Mouse (Mus musculus): ENCODE measurements around the gene Naxe. TPM values are rescaled to one million over a fixed set of nuclear protein-coding genes. Genes with fewer than 3 reads are reported as not detected.
A peak's percentile ranks its signal among the peaks of the same experiment; 100 is the strongest.

Gene Naxe
- polyA plus RNA-seq, 1 experiment = 118 TPM

GRCm38 (mm10) chr3:88049532-88049931, 8.8 kb downstream of the Naxe start:
- Histone ChIP-seq H3K4me1 (ENCODE audit: control insufficient read depth, insufficient read depth, low read length) (no peaks in the 10 kb centered on the region), H3K27ac (ENCODE audit: insufficient read depth, low read length) (no peak overlapping the region), H3K27me3 (ENCODE audit: control insufficient read depth, insufficient read depth, low read length) (no peaks in the 10 kb centered on the region), H3K4me3 (replicated peaks; ENCODE audit: insufficient read depth, low read depth, low read length) (no peak overlapping the region)
- 88% methylated on average over 3 of the region's 3 CpGs for WGBS
- TF ChIP-seq POLR2A (IDR thresholded peaks at IDR 0.05; ENCODE audit: borderline replicate concordance, insufficient read depth, low read length) (no peak), CTCF (IDR thresholded peaks at IDR 0.05; ENCODE audit: borderline replicate concordance, insufficient read depth, low read depth, low read length) (no peak)
- DNase-seq = no peak

GRCm38 (mm10) chr3:88042661-88043421, 15.5 kb downstream of the Naxe start, which contains the start of gene Gpatch4:
Gene Gpatch4 (plus strand): TSS chr3:88043108.
- 0 out of 2 replicates have a peak within 1 kb of the TSS, but pooled peaks have one; percentile 14 for H3K27ac ChIP-seq (ENCODE audit: insufficient read depth, low read length)
- no peak for TF ChIP-seq CTCF (IDR thresholded peaks at IDR 0.05; ENCODE audit: borderline replicate concordance, insufficient read depth, low read depth, low read length)
- TF ChIP-seq POLR2A (IDR thresholded peaks at IDR 0.05; ENCODE audit: borderline replicate concordance, insufficient read depth, low read length) = peak; percentile 53; the same call in 1 of the 2 replicates

GRCm38 (mm10) chr3:88035561-88036293, 22.6 kb downstream of the Naxe start:
- no peak for TF ChIP-seq CTCF (IDR thresholded peaks at IDR 0.05; ENCODE audit: borderline replicate concordance, insufficient read depth, low read depth, low read length)
- no peak for TF ChIP-seq POLR2A (IDR thresholded peaks at IDR 0.05; ENCODE audit: borderline replicate concordance, insufficient read depth, low read length)
- DNase-seq = no peak
- WGBS = 62% methylated on average over 1 of the region's 1 CpGs
- H3K4me3 ChIP-seq (replicated peaks; ENCODE audit: insufficient read depth, low read depth, low read length) = no peak overlapping the region
- H3K4me1 ChIP-seq (ENCODE audit: control insufficient read depth, insufficient read depth, low read length) = no peaks in the 10 kb centered on the region
- H3K27me3 ChIP-seq (ENCODE audit: control insufficient read depth, insufficient read depth, low read length) = no peaks in the 10 kb centered on the region; the same call in 1 of the 2 replicates
- H3K27ac ChIP-seq (ENCODE audit: insufficient read depth, low read length) = no peak overlapping the region

More at GRCm38 (mm10) chr3:88042661-88043421, 15.5 kb downstream of the Naxe start, which contains the start of gene Gpatch4:
- WGBS = 11% methylated on average over 36 of the region's 36 CpGs
- peak; percentile 83 to 91 for DNase-seq
- no peaks in the 10 kb centered on the region; the same call in 1 of the 2 replicates for H3K27me3 ChIP-seq (ENCODE audit: control insufficient read depth, insufficient read depth, low read length)
- H3K4me3 ChIP-seq (replicated peaks; ENCODE audit: insufficient read depth, low read depth, low read length) = peak within 1 kb of the TSS; percentile 64
- H3K4me1 ChIP-seq (ENCODE audit: control insufficient read depth, insufficient read depth, low read length) = no peaks in the 10 kb centered on the region

GRCm38 (mm10) chr3:88033506-88033905, 24.8 kb downstream of the Naxe start:
- Histone ChIP-seq H3K27me3 (ENCODE audit: control insufficient read depth, insufficient read depth, low read length) (no peaks in the 10 kb centered on the region; the same call in 1 of the 2 replicates), H3K27ac (ENCODE audit: insufficient read depth, low read length) (no peak overlapping the region), H3K4me3 (replicated peaks; ENCODE audit: insufficient read depth, low read depth, low read length) (no peak overlapping the region), H3K4me1 (ENCODE audit: control insufficient read depth, insufficient read depth, low read length) (no peaks in the 10 kb centered on the region)
- no peak for DNase-seq
- 66% methylated on average over 5 of the region's 5 CpGs for WGBS
- TF ChIP-seq POLR2A (IDR thresholded peaks at IDR 0.05; ENCODE audit: borderline replicate concordance, insufficient read depth, low read length) (no peak), CTCF (IDR thresholded peaks at IDR 0.05; ENCODE audit: borderline replicate concordance, insufficient read depth, low read depth, low read length) (no peak)

GRCm38 (mm10) chr3:88030608-88031395, 27.5 kb downstream of the Naxe start:
- Histone ChIP-seq H3K4me1 (ENCODE audit: control insufficient read depth, insufficient read depth, low read length) (no peaks in the 10 kb centered on the region), H3K27me3 (ENCODE audit: control insufficient read depth, insufficient read depth, low read length) (no peaks in the 10 kb centered on the region; the same call in 1 of the 2 replicates), H3K27ac (ENCODE audit: insufficient read depth, low read length) (peak overlapping the region; percentile 72; the same call in 1 of the 2 replicates), H3K4me3 (replicated peaks; ENCODE audit: insufficient read depth, low read depth, low read length) (peak overlapping the region; percentile 34)
- peak in 1 of 2 experiments; percentile 33 for DNase-seq
- TF ChIP-seq POLR2A (IDR thresholded peaks at IDR 0.05; ENCODE audit: borderline replicate concordance, insufficient read depth, low read length) (no peak), CTCF (IDR thresholded peaks at IDR 0.05; ENCODE audit: borderline replicate concordance, insufficient read depth, low read depth, low read length) (no peak)
- WGBS = 21% methylated on average over 19 of the region's 19 CpGs

GRCm38 (mm10) chr3:88027434-88028186, 30.7 kb downstream of the Naxe start, which contains the start of gene Hapln2:
Gene Hapln2 (minus strand): TSS chr3:88027583.
- Histone ChIP-seq H3K27ac (ENCODE audit: insufficient read depth, low read length) (peak within 1 kb of the TSS; percentile 23; the same call in 1 of the 2 replicates), H3K4me3 (replicated peaks; ENCODE audit: insufficient read depth, low read depth, low read length) (no peak within 1 kb of the TSS), H3K4me1 (ENCODE audit: control insufficient read depth, insufficient read depth, low read length) (no peaks in the 10 kb centered on the region), H3K27me3 (ENCODE audit: control insufficient read depth, insufficient read depth, low read length) (no peaks in the 10 kb centered on the region; the same call in 1 of the 2 replicates)
- peak in 1 of 2 experiments; percentile 32 for DNase-seq
- no peak for TF ChIP-seq POLR2A (IDR thresholded peaks at IDR 0.05; ENCODE audit: borderline replicate concordance, insufficient read depth, low read length)
- TF ChIP-seq CTCF (IDR thresholded peaks at IDR 0.05; ENCODE audit: borderline replicate concordance, insufficient read depth, low read depth, low read length) = peak; percentile 20; the same call in 1 of the 2 replicates
- 37% methylated on average over 5 of the region's 5 CpGs for WGBS

Measured in cerebellum, adult 2 months (tissue).